Comparison of ENCODE assay signal across 8 mouse cellular contexts in the genomic region with DNA sequence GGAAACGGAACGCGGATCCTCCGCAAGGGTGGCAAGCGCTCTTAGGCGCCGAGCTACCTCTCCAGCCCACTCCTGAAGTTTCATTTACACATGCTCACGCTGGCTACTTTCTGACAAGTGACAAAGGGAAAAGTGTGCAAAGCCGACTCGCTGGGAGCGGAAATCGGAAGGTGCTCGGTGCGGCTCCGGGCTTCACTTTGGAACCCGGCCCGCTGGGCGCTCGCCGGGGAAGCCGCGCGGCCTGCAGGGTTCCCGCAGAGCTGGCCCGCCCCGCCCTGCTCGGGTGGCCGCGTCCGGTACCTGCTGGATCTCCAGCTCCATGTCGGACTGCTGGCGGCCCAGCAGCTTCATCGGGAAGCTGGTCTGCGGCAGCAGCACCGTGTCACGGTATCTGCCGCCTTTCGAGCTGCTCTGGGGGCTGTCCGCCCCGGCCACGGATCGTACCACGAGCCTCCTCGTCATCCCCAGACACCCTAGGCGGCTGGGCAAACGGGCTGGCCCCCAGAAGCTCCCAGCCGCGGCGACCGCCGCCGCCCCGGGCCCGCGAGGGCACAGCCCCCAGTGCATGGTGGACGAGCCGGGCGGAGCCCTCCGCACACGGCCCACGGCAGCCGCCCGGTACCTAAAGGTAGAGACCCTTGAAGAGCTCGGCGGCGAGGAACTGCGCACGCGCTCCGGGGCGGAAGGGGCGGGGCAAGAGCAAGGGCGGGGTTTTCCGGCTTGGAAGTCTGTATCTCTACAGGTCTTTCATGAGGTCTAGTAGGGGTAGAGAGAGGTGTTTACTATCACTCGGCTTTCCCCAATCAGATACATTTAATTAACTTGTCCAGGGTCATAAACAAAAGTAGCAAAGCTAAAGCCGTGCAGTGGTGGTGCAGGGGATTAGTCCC. TPM values are rescaled to one million over a fixed set of nuclear protein-coding genes. Genes with fewer than 3 reads are reported as not detected.
A peak's percentile ranks its signal among the peaks of the same experiment; 100 is the strongest.
DNase-seq lines count a peak whose midpoint lies in the region; ATAC-seq and TF ChIP-seq lines count a peak whose summit lies in the region.

Gene Iars2 (minus strand): TSS at position 676 of the 890 bp plus-strand sequence.

- H3K36me3 ChIP-seq in E14TG2a.4 (ENCODE audit: insufficient read depth, low read length): peaks cover 32% of the 10 kb centered on the region
- H3K36me3 ChIP-seq in forebrain, embryonic 13.5 days (ENCODE audit: poor library complexity, severe bottlenecking): peaks cover 31% of the 10 kb centered on the region
- H3K36me3 ChIP-seq in neural tube, embryonic 15.5 days: peaks cover 27% of the 10 kb centered on the region

- no peaks in the 10 kb centered on the region for H3K9me3 ChIP-seq in E14TG2a.4 (ENCODE audit: low read length)
- H3K9me3 ChIP-seq in forebrain, embryonic 13.5 days (replicated peaks): no peaks in the 10 kb centered on the region
- H3K9me3 ChIP-seq in neural tube, embryonic 15.5 days (replicated peaks): no peaks in the 10 kb centered on the region

- DNase-seq in c-Kit-positive CD71-positive TER-119-positive erythroid progenitor cells, embryonic 14.5 days (ENCODE audit: low spot score): peak; percentile 86
- DNase-seq in heart, postnatal 10 days: peak; percentile 93 to 96
- peak; percentile 91 for DNase-seq in layer of hippocampus, adult 11-12 months (ENCODE audit: low spot score)
- peak; percentile 90 to 92 for DNase-seq in lung, adult 18-20 months
- peak; percentile 92 for DNase-seq in testis, postnatal 14 days (ENCODE audit: low spot score)

- ATAC-seq in forebrain, embryonic 13.5 days: peak; percentile 90
- ATAC-seq in neural tube, embryonic 15.5 days (ENCODE audit: low FRiP score): peak; percentile 92

- H3K27me3 ChIP-seq in E14TG2a.4 (ENCODE audit: insufficient read depth, low read length): no peaks in the 10 kb centered on the region
- no peaks in the 10 kb centered on the region for H3K27me3 ChIP-seq in forebrain, embryonic 13.5 days
- no peaks in the 10 kb centered on the region for H3K27me3 ChIP-seq in neural tube, embryonic 15.5 days (replicated peaks)

- H3K4me1 ChIP-seq in E14TG2a.4 (replicated peaks; ENCODE audit: low read depth, low read length): peaks cover 34% of the 10 kb centered on the region
- H3K4me1 ChIP-seq in forebrain, embryonic 13.5 days: peaks cover 30% of the 10 kb centered on the region
- peaks cover 39% of the 10 kb centered on the region for H3K4me1 ChIP-seq in neural tube, embryonic 15.5 days

- intact Hi-C loops in heart, postnatal 10 days (cut with DNase I): no loop called here

- under 1% methylated on average over 73 of the region's 76 CpGs for WGBS in forebrain, embryonic 13.5 days
- under 1% methylated on average over 76 of the region's 76 CpGs for WGBS in neural tube, embryonic 15.5 days

- H3K4me2 ChIP-seq in forebrain, embryonic 13.5 days: peak within 1 kb of the TSS; percentile 77
- peak within 1 kb of the TSS; percentile 66 for H3K4me2 ChIP-seq in neural tube, embryonic 15.5 days

- TF ChIP-seq CTCF in E14TG2a.4 (conservative IDR thresholded peaks at IDR 0.05; ENCODE audit: low read length): no peak

- H3K4me3 ChIP-seq in E14TG2a.4 (replicated peaks; ENCODE audit: low read length): peak within 1 kb of the TSS; percentile 95
- peak within 1 kb of the TSS; percentile 76 for H3K4me3 ChIP-seq in forebrain, embryonic 13.5 days
- H3K4me3 ChIP-seq in neural tube, embryonic 15.5 days (replicated peaks): peak within 1 kb of the TSS; percentile 90

- peak within 1 kb of the TSS; percentile 84 for H3K9ac ChIP-seq in forebrain, embryonic 13.5 days
- peak within 1 kb of the TSS; percentile 95 for H3K9ac ChIP-seq in neural tube, embryonic 15.5 days (replicated peaks)

- peak within 1 kb of the TSS; percentile 89 for H3K27ac ChIP-seq in forebrain, embryonic 13.5 days
- H3K27ac ChIP-seq in neural tube, embryonic 15.5 days (replicated peaks): peak within 1 kb of the TSS; percentile 90

RNA-seq across cellular contexts. Expression of gene Iars2, which starts in this region (rescaled TPM):
- polyA plus RNA-seq in forebrain, embryonic 13.5 days (2015; fragmentation: Nextera tagmentation; extraction: Ambion mirVana): 18.0 and 21.0 TPM in 2 replicates
- total RNA-seq in heart, postnatal 10 days (2021): 10 to 100 TPM; 72.1 to 72.3 TPM
- polyA plus RNA-seq in neural tube, embryonic 15.5 days (2015; fragmentation: Nextera tagmentation; extraction: Ambion mirVana): 18.5 and 19.7 TPM in 2 replicates

Comparison
In these comparisons a context has a peak if more than half of its experiments do, and no peak if none do; other contexts are left out.
1. Peak in every context shown above with its lines: DNase-seq, ATAC-seq, H3K4me3 ChIP-seq and H3K27ac ChIP-seq.